Mouse (Mus musculus) forebrain, postnatal 0 days (tissue): ENCODE measurements at regions not wholly inside any gene's neighbourhood (a gene's known extent, or its start where the extent isn't known, plus 50 kb on each side); places are given as distances from the start of the nearest gene placed in this dataset.
A peak's percentile ranks its signal among the peaks of the same experiment; 100 is the strongest.

Source experiments
- ATAC-seq: fragments of 200-750 bp; cut with Nextera tagmentation; 2 replicates; pipeline ENCODE4 v1.8.0; 2017; ENCODE audit warnings: mild to moderate bottlenecking, moderate library complexity
- DNase-seq: peaks from one replicate; pipeline ENCODE4 v3.0.0-alpha.2; 2015
- H3K27ac ChIP-seq: fragments of 300-500 bp; sonication (generic); 2 replicates; pipeline ENCODE4 v1.5.1; 2014; ENCODE audit warnings: low read depth, mild to moderate bottlenecking, antibody characterized with exemption, low read length, moderate library complexity, mixed read lengths
- H3K27me3 ChIP-seq: fragments of 300-500 bp; sonication (generic); 2 replicates; pipeline ENCODE4 v1.6.1; 2014; ENCODE audit warnings: mild to moderate bottlenecking, low read length, mixed read lengths; ENCODE audit not compliant: insufficient read depth
- H3K36me3 ChIP-seq: fragments of 300-500 bp; sonication (generic); 2 replicates; pipeline ENCODE4 v1.6.1; 2014; ENCODE audit warnings: mild to moderate bottlenecking, moderate library complexity; ENCODE audit not compliant: insufficient read depth
- H3K4me1 ChIP-seq: fragments of 300-500 bp; sonication (generic); 2 replicates; pipeline ENCODE4 v1.6.1; 2014; ENCODE audit warnings: antibody characterized with exemption; ENCODE audit not compliant: insufficient read depth
- H3K4me2 ChIP-seq: fragments of 300-500 bp; sonication (generic); 2 replicates; pipeline ENCODE4 v1.6.1; 2014; ENCODE audit warnings: low read depth, mild to moderate bottlenecking, moderate library complexity
- H3K4me3 ChIP-seq: fragments of 300-500 bp; sonication (generic); 2 replicates; pipeline ENCODE4 v1.5.1; 2014; ENCODE audit warnings: low read depth, low read length, mixed read lengths
- H3K9ac ChIP-seq: fragments of 300-500 bp; sonication (generic); 2 replicates; pipeline ENCODE4 v1.6.1; 2014; ENCODE audit warnings: mild to moderate bottlenecking
- H3K9me3 ChIP-seq: fragments of 300-500 bp; sonication (generic); 2 replicates; pipeline ENCODE4 v1.6.1; 2016; ENCODE audit warnings: low read length
- CTCF ChIP-seq: sonication (generic); IDR thresholded peaks from 2 replicates; pipeline ENCODE4 v1.5.1; 2016; ENCODE audit warnings: antibody characterized with exemption, control low read depth, low read depth
- WGBS: fragments of 180-500 bp; shearing (Covaris S2); extraction: QIAGEN DNeasy Blood & Tissue Kit; methylation state at CpG from one replicate; pipeline ENCODE4 v1.1.7; 2014; 5-methylcytosine and 5-hydroxymethylcytosine counted together

- H3K4me3 ChIP-seq = no peak overlapping the region
- ATAC-seq = peak; percentile 58
- H3K9me3 ChIP-seq = no peaks in the 10 kb centered on the region
- WGBS = 74% methylated on average over 4 of the region's 4 CpGs
- TF ChIP-seq CTCF = no peak
- H3K4me1 ChIP-seq = no peaks in the 10 kb centered on the region
- H3K4me2 ChIP-seq = no peak overlapping the region
- no peak overlapping the region for H3K9ac ChIP-seq
- DNase-seq = peak; percentile 27
- no peak overlapping the region for H3K27ac ChIP-seq
- no peaks in the 10 kb centered on the region for H3K36me3 ChIP-seq
- H3K27me3 ChIP-seq = no peaks in the 10 kb centered on the region
Observed at GRCm38 (mm10) chr15:72360463-72361030, 1473.8 kb upstream of the Gm6569 start.

GRCm38 (mm10) chr15:72373041-72373440, 1461.3 kb upstream of the Gm6569 start:
- Histone ChIP-seq H3K27me3 (no peaks in the 10 kb centered on the region), H3K4me2 (no peak overlapping the region), H3K9me3 (no peaks in the 10 kb centered on the region), H3K4me3 (no peak overlapping the region), H3K36me3 (no peaks in the 10 kb centered on the region), H3K27ac (no peak overlapping the region), H3K4me1 (no peaks in the 10 kb centered on the region), H3K9ac (no peak overlapping the region)
- 95% methylated on average over 4 of the region's 4 CpGs for WGBS
- ATAC-seq = no peak
- TF ChIP-seq CTCF = no peak
- DNase-seq = no peak

GRCm38 (mm10) chr15:72377201-72377600, 1457.2 kb upstream of the Gm6569 start:
- Histone ChIP-seq H3K9ac (no peak overlapping the region), H3K4me2 (no peak overlapping the region), H3K4me1 (peaks cover 4% of the 10 kb centered on the region; the same call in 1 of the 2 replicates), H3K27ac (peak overlapping the region; percentile 66), H3K9me3 (no peaks in the 10 kb centered on the region), H3K27me3 (no peaks in the 10 kb centered on the region), H3K36me3 (no peaks in the 10 kb centered on the region), H3K4me3 (no peak overlapping the region)
- ATAC-seq (peak; percentile 71), DNase-seq (peak; percentile 60)
- no peak for TF ChIP-seq CTCF

- H3K9ac ChIP-seq = no peak overlapping the region
- no peak for TF ChIP-seq CTCF
Observed at GRCm38 (mm10) chr15:72379291-72379690, 1455.1 kb upstream of the Gm6569 start.

GRCm38 (mm10) chr15:72381164-72381563, 1453.2 kb upstream of the Gm6569 start:
- Histone ChIP-seq H3K9ac (no peak overlapping the region), H3K4me2 (no peak overlapping the region), H3K4me3 (no peak overlapping the region), H3K27ac (no peak overlapping the region), H3K9me3 (no peaks in the 10 kb centered on the region), H3K27me3 (no peaks in the 10 kb centered on the region), H3K36me3 (no peaks in the 10 kb centered on the region), H3K4me1 (peaks cover 4% of the 10 kb centered on the region; the same call in 1 of the 2 replicates)
- DNase-seq (peak; percentile 13), ATAC-seq (no peak)
- no peak for TF ChIP-seq CTCF
- WGBS = 54% methylated on average over 8 of the region's 8 CpGs

More at GRCm38 (mm10) chr15:72379291-72379690, 1455.1 kb upstream of the Gm6569 start:
- Histone ChIP-seq H3K27me3 (no peaks in the 10 kb centered on the region), H3K4me2 (no peak overlapping the region), H3K4me1 (peaks cover 4% of the 10 kb centered on the region; the same call in 1 of the 2 replicates), H3K36me3 (no peaks in the 10 kb centered on the region), H3K4me3 (no peak overlapping the region), H3K27ac (no peak overlapping the region), H3K9me3 (no peaks in the 10 kb centered on the region)
- no peak for ATAC-seq
- DNase-seq = no peak
- 34% methylated on average over 4 of the region's 4 CpGs for WGBS

GRCm38 (mm10) chr15:72381744-72382143, 1452.6 kb upstream of the Gm6569 start:
- Histone ChIP-seq H3K9ac (no peak overlapping the region), H3K4me1 (peaks cover 4% of the 10 kb centered on the region; the same call in 1 of the 2 replicates), H3K4me3 (no peak overlapping the region), H3K27me3 (no peaks in the 10 kb centered on the region), H3K9me3 (no peaks in the 10 kb centered on the region), H3K27ac (no peak overlapping the region), H3K36me3 (no peaks in the 10 kb centered on the region), H3K4me2 (no peak overlapping the region)
- 47% methylated on average over 5 of the region's 5 CpGs for WGBS
- no peak for ATAC-seq
- TF ChIP-seq CTCF = no peak
- no peak for DNase-seq

GRCm38 (mm10) chr15:72382521-72382920, 1451.8 kb upstream of the Gm6569 start:
- Histone ChIP-seq H3K27me3 (no peaks in the 10 kb centered on the region), H3K4me2 (no peak overlapping the region), H3K9me3 (no peaks in the 10 kb centered on the region), H3K9ac (no peak overlapping the region), H3K4me3 (no peak overlapping the region), H3K27ac (0 out of 2 replicates have a peak overlapping the region, but pooled peaks have one; percentile 0), H3K36me3 (no peaks in the 10 kb centered on the region), H3K4me1 (peaks cover 4% of the 10 kb centered on the region; the same call in 1 of the 2 replicates)
- peak; percentile 81 for ATAC-seq
- TF ChIP-seq CTCF = no peak
- 19% methylated on average over 6 of the region's 6 CpGs for WGBS
- peak; percentile 71 for DNase-seq
